Mouse (Mus musculus) testis, adult 2 months (tissue): Measurements from ENCODE around the gene Celf5. TPM values are rescaled to one million over a fixed set of nuclear protein-coding genes. Genes with fewer than 3 reads are reported as not detected.

Experiments
- H3K27ac ChIP-seq: fragments of 200-500 bp; 2 replicates; pipeline ENCODE4 v1.5.1; 2012; ENCODE audit warnings: low read depth, low read length; ENCODE audit not compliant: control insufficient read depth, insufficient read depth
- H3K27me3 ChIP-seq: fragments of 200-500 bp; 2 replicates; pipeline ENCODE4 v1.6.1; 2012; ENCODE audit warnings: mild to moderate bottlenecking, low read length, moderate library complexity; ENCODE audit not compliant: control insufficient read depth, insufficient read depth
- H3K36me3 ChIP-seq: fragments of 200-500 bp; 2 replicates; pipeline ENCODE4 v1.6.1; 2012; ENCODE audit warnings: mild to moderate bottlenecking, low read length; ENCODE audit not compliant: control insufficient read depth, insufficient read depth
- H3K4me1 ChIP-seq: fragments of 200-500 bp; 2 replicates; pipeline ENCODE4 v1.6.1; 2012; ENCODE audit warnings: low read length; ENCODE audit not compliant: control insufficient read depth, insufficient read depth
- H3K4me3 ChIP-seq: fragments of 200-500 bp; 2 replicates; pipeline ENCODE4 v1.5.1; 2012; ENCODE audit warnings: low read depth, mild to moderate bottlenecking, low read length, moderate library complexity, mixed read lengths; ENCODE audit not compliant: control insufficient read depth
- CTCF ChIP-seq: fragments of 200-500 bp; IDR thresholded peaks from 2 replicates; pipeline ENCODE4 v1.5.1; 2012; ENCODE audit warnings: low read depth, mild to moderate bottlenecking, inconsistent platforms, low read length, moderate library complexity; ENCODE audit not compliant: control insufficient read depth, insufficient read depth, insufficient replicate concordance
- POLR2A ChIP-seq: fragments of 200-500 bp; IDR thresholded peaks from 2 replicates; pipeline ENCODE4 v1.6.1; 2012; ENCODE audit warnings: low read depth, mild to moderate bottlenecking, inconsistent platforms, low read length, moderate library complexity; ENCODE audit not compliant: control insufficient read depth
- polyA plus RNA-seq: library from polyadenylated mRNA; depleted of rRNA; stranded (reverse); fragments of >200 nt; gene quantifications from 2 replicates; pipeline ENCODE4 v1.2.3, GENCODE M21; 2012

Celf5 gene
- polyA plus RNA-seq, 1 experiment, result 163 TPM

- Histone ChIP-seq H3K27me3 (no peaks in the 10 kb centered on the region), H3K4me1 (peaks cover 31% of the 10 kb centered on the region), H3K27ac (no peak overlapping the region), H3K36me3 (no peaks in the 10 kb centered on the region), H3K4me3 (no peak overlapping the region)
- TF ChIP-seq CTCF (no peak), POLR2A (no peak)
Observed at GRCm38 (mm10) chr10:81427804-81428506, 54.6 kb downstream of the Celf5 start.

- no peaks in the 10 kb centered on the region for H3K36me3 ChIP-seq
- no peak overlapping the region; the same call in 1 of the 2 replicates for H3K4me3 ChIP-seq
- H3K4me1 ChIP-seq, result peaks cover 27% of the 10 kb centered on the region
- H3K27ac ChIP-seq, result no peak overlapping the region
- TF ChIP-seq POLR2A, result no peak
- TF ChIP-seq CTCF, result no peak
- no peaks in the 10 kb centered on the region for H3K27me3 ChIP-seq
Observed at GRCm38 (mm10) chr10:81427327-81427726, 55.2 kb downstream of the Celf5 start.

GRCm38 (mm10) chr10:81426897-81427296 lies 55.6 kb downstream of the Celf5 start:
- Histone ChIP-seq H3K27ac (peak overlapping the region; percentile 52; the same call in 1 of the 2 replicates), H3K4me1 (peaks cover 26% of the 10 kb centered on the region), H3K27me3 (no peaks in the 10 kb centered on the region), H3K4me3 (peak overlapping the region; percentile 80), H3K36me3 (no peaks in the 10 kb centered on the region)
- TF ChIP-seq POLR2A, result no peak
- TF ChIP-seq CTCF, result no peak

- Histone ChIP-seq H3K4me3 (peak overlapping the region; percentile 80), H3K27ac (no peak overlapping the region), H3K36me3 (no peaks in the 10 kb centered on the region), H3K27me3 (no peaks in the 10 kb centered on the region), H3K4me1 (peaks cover 21% of the 10 kb centered on the region)
- TF ChIP-seq CTCF (no peak), POLR2A (no peak)
Observed at GRCm38 (mm10) chr10:81426081-81426671, 56.3 kb downstream of the Celf5 start.

- H3K4me3 ChIP-seq, result no peak overlapping the region
- H3K27ac ChIP-seq, result no peak overlapping the region; the same call in 1 of the 2 replicates
- H3K4me1 ChIP-seq, result peaks cover 23% of the 10 kb centered on the region
- H3K36me3 ChIP-seq, result no peaks in the 10 kb centered on the region
- TF ChIP-seq CTCF (no peak), POLR2A (no peak)
- H3K27me3 ChIP-seq, result no peaks in the 10 kb centered on the region
Observed at GRCm38 (mm10) chr10:81425236-81425850, 57.2 kb downstream of the Celf5 start.

- Histone ChIP-seq H3K4me3 (no peak overlapping the region), H3K27me3 (no peaks in the 10 kb centered on the region), H3K4me1 (peaks cover 21% of the 10 kb centered on the region), H3K36me3 (no peaks in the 10 kb centered on the region), H3K27ac (no peak overlapping the region)
- TF ChIP-seq CTCF, result no peak
- 0 out of 2 replicates have a peak, but pooled peaks have one; percentile 1 for TF ChIP-seq POLR2A
Observed at GRCm38 (mm10) chr10:81424246-81425051, 58.1 kb downstream of the Celf5 start.

- Histone ChIP-seq H3K27me3 (no peaks in the 10 kb centered on the region), H3K27ac (no peak overlapping the region), H3K36me3 (no peaks in the 10 kb centered on the region), H3K4me1 (peaks cover 21% of the 10 kb centered on the region), H3K4me3 (no peak overlapping the region)
- TF ChIP-seq CTCF, result no peak
- no peak for TF ChIP-seq POLR2A
Observed at GRCm38 (mm10) chr10:81423476-81424245, 58.8 kb downstream of the Celf5 start.
